Comparison of ENCODE assay signal across 9 mouse cellular contexts in genomic region chr7:16183663-16184062, GRCm38 (mm10). TPM values are rescaled to one million over a fixed set of nuclear protein-coding genes. Genes with fewer than 3 reads are reported as not detected.
DNase-seq lines count a peak whose midpoint lies in the region; ATAC-seq and TF ChIP-seq lines count a peak whose summit lies in the region.
"Had no signal": no experiment of that assay in that cellular context is flagged by ENCODE, and none has a peak within 500 bp of the region (broad histone marks: within the 10 kb centered on the region; RNA-seq: fewer than 3 reads in every experiment).

No protein-coding gene starts in this region.

- H3K9me3 ChIP-seq in intestine, embryonic 15.5 days, result no peaks in the 10 kb centered on the region
- H3K9me3 ChIP-seq in intestine, postnatal 0 days (ENCODE audit: control insufficient read depth), result no peaks in the 10 kb centered on the region
- H3K9me3 ChIP-seq: liver, embryonic 15.5 days had no signal

- no peak overlapping the region for H3K4me3 ChIP-seq in intestine, embryonic 15.5 days (replicated peaks)
- H3K4me3 ChIP-seq in intestine, postnatal 0 days (ENCODE audit: low read depth, low read length), result no peak overlapping the region
- H3K4me3 ChIP-seq: liver, embryonic 15.5 days had no signal

- H3K27me3 ChIP-seq in intestine, embryonic 15.5 days (replicated peaks), result no peaks in the 10 kb centered on the region
- no peaks in the 10 kb centered on the region for H3K27me3 ChIP-seq in intestine, postnatal 0 days (replicated peaks; ENCODE audit: control insufficient read depth, insufficient read depth, low read length)

- no peaks in the 10 kb centered on the region for H3K4me1 ChIP-seq in intestine, embryonic 15.5 days (replicated peaks)
- H3K4me1 ChIP-seq in intestine, postnatal 0 days (replicated peaks; ENCODE audit: control insufficient read depth, insufficient read depth, low read length), result no peaks in the 10 kb centered on the region
- H3K4me1 ChIP-seq: liver, embryonic 15.5 days had no signal

- 20% methylated on average over 8 of the region's 8 CpGs for WGBS in intestine, embryonic 15.5 days
- 29% methylated on average over 8 of the region's 8 CpGs for WGBS in intestine, postnatal 0 days

- H3K27ac ChIP-seq in intestine, embryonic 15.5 days, result no peak overlapping the region
- H3K27ac ChIP-seq in intestine, postnatal 0 days (ENCODE audit: low read depth, low read length), result no peak overlapping the region
- H3K27ac ChIP-seq: liver, embryonic 15.5 days had no signal

- H3K36me3 ChIP-seq in intestine, embryonic 15.5 days, result peaks cover 11% of the 10 kb centered on the region
- peaks cover 25% of the 10 kb centered on the region for H3K36me3 ChIP-seq in intestine, postnatal 0 days (ENCODE audit: control insufficient read depth, insufficient read depth)
- H3K36me3 ChIP-seq: liver, embryonic 15.5 days had no signal

- ATAC-seq in intestine, embryonic 15.5 days, result peak; percentile 17; the same call in 1 of the 2 replicates
- ATAC-seq in intestine, postnatal 0 days, result no peak
- peak; percentile 46 to 88; a peak in 3 of 4 replicates for ATAC-seq in hematopoietic stem cell, adult 5-6 weeks (replicated peaks in 1 of 2; ENCODE audit: insufficient read depth in 1 of 2, low FRiP score in 2 of 2, low TSS enrichment in 1 of 2, low read depth in 1 of 2, poor library complexity in 2 of 2, severe bottlenecking in 2 of 2)

- H3K4me2 ChIP-seq in intestine, embryonic 15.5 days (replicated peaks), result no peak overlapping the region
- H3K4me2 ChIP-seq in intestine, postnatal 0 days (replicated peaks; ENCODE audit: low read depth), result no peak overlapping the region
- H3K4me2 ChIP-seq: liver, embryonic 15.5 days had no signal

- H3K9ac ChIP-seq in intestine, embryonic 15.5 days, result no peak overlapping the region
- no peak overlapping the region for H3K9ac ChIP-seq in intestine, postnatal 0 days (ENCODE audit: low read depth, low read length)
- H3K9ac ChIP-seq: liver, embryonic 15.5 days had no signal

- DNase-seq in R1 (ENCODE audit: low read depth, low spot score), result peak; percentile 69
- DNase-seq in lung, postnatal 25 days (ENCODE audit: low spot score), result peak; percentile 36
- DNase-seq in right cerebral cortex, postnatal 10 days (ENCODE audit: low spot score in 2 of 2), result no peak
- DNase-seq in frontal cortex, postnatal 25 days (ENCODE audit: low spot score in 2 of 2), result no peak
- no peak for DNase-seq in layer of hippocampus, postnatal 10 days (ENCODE audit: low spot score in 2 of 2)

- no peak for TF ChIP-seq CTCF in intestine, postnatal 0 days (IDR thresholded peaks at IDR 0.05; ENCODE audit: low read depth)

RNA-seq across cellular contexts. Expression of gene Meis3, which starts 8.8 kb away (rescaled TPM):
- 30.8 and 31.8 TPM in 2 replicates for polyA plus RNA-seq in intestine, embryonic 15.5 days (2015; fragmentation: Nextera tagmentation; extraction: Ambion mirVana)
- 18.0 and 20.7 TPM in 2 replicates for polyA plus RNA-seq in intestine, postnatal 0 days (2015; fragmentation: Nextera tagmentation; extraction: Ambion mirVana)
- total RNA-seq in hematopoietic stem cell, adult 5-6 weeks (2017), result 1.6 and 3.4 TPM in 2 replicates
- total RNA-seq in layer of hippocampus, postnatal 10 days (2021), result 10 to 100 TPM; 36.2 to 41.5 TPM

RNA-seq across cellular contexts. Expression of gene Dhx34, which starts 38.2 kb away (rescaled TPM):
- polyA plus RNA-seq in intestine, embryonic 15.5 days (2015; fragmentation: Nextera tagmentation; extraction: Ambion mirVana), result 21.8 and 34.2 TPM in 2 replicates
- polyA plus RNA-seq in intestine, postnatal 0 days (2015; fragmentation: Nextera tagmentation; extraction: Ambion mirVana), result 7.3 and 9.0 TPM in 2 replicates
- 8.8 and 9.7 TPM in 2 replicates for total RNA-seq in hematopoietic stem cell, adult 5-6 weeks (2017)
- 10 to 100 TPM; 10.8 to 11.3 TPM for total RNA-seq in layer of hippocampus, postnatal 10 days (2021)

RNA-seq across cellular contexts. Expression of gene Slc8a2, which starts 54.0 kb away (rescaled TPM):
- polyA plus RNA-seq in intestine, embryonic 15.5 days (2015; fragmentation: Nextera tagmentation; extraction: Ambion mirVana), result 0.15 and 0.23 TPM in 2 replicates
- polyA plus RNA-seq in intestine, postnatal 0 days (2015; fragmentation: Nextera tagmentation; extraction: Ambion mirVana), result 0.08 and 0.14 TPM in 2 replicates
- not detected in 2 replicates for total RNA-seq in hematopoietic stem cell, adult 5-6 weeks (2017)
- total RNA-seq in layer of hippocampus, postnatal 10 days (2021), result 100 to 1,000 TPM; 282 to 292 TPM
- polyA plus RNA-seq: liver, embryonic 15.5 days had no signal

Comparison
In these comparisons a context has a peak if more than half of its experiments do, and no peak if none do; other contexts are left out.
1. DNase-seq: peak in R1 (single experiment) and lung, postnatal 25 days (single experiment); none in right cerebral cortex, postnatal 10 days (0 of 2), frontal cortex, postnatal 25 days (0 of 2) and layer of hippocampus, postnatal 10 days (0 of 2).
2. RNA of gene Slc8a2, which starts 54.0 kb away (total RNA-seq): 282 to 292 TPM in layer of hippocampus, postnatal 10 days; not detected in hematopoietic stem cell, adult 5-6 weeks; every median in the first group is over 100 times any median in the second.